Mouse (Mus musculus) layer of hippocampus, postnatal 14 days (tissue): ENCODE measurements around the gene Nfe2. TPM values are rescaled to one million over a fixed set of nuclear protein-coding genes. Genes with fewer than 3 reads are reported as not detected.
"Not testable (repeated sequence)": the region's sequence is repeated elsewhere in the genome, so short reads cannot be mapped to it uniquely, and the experiment has no call there.

Source experiments
- DNase-seq, 2 experiments: peaks; one replicate each; pipeline ENCODE4 v3.0.0; 2021 to 2022; ENCODE audit warnings: low spot score in 2 of 2, mixed read lengths in 1 of 2
- total RNA-seq, 2 experiments: library from RNA; stranded (reverse); gene quantifications; 2 replicates each; pipeline ENCODE4 v1.2.3; 2021

Gene Nfe2
- total RNA-seq, 2 experiments from 2014 or later: not detected

DNA sequence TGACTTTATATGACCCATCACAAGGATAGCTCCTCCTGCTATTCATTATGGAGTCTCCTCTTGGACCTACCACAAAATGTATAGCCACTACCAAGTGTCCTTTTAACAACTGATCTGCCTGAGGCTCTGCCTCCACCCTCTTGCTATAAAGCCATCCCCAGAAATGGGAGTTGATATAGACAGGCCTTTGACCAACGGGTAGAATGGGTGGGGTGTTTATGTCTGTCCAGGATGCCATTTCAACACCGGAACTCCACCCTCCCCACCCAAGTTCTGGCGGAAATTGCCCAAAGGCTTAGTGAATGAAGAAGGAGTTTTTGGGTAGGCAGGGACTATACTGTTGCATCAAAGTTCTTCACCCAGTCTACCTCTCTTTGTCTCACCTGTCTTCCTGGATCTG, 5.5 kb downstream of the Nfe2 start:
- DNase-seq: no peak

- DNase-seq: no peak
These were observed 6.6 kb downstream of the Nfe2 start for GRCm38 (mm10) chr15:103251595-103251994.

GRCm38 (mm10) chr15:103250195-103250740, 7.9 kb downstream of the Nfe2 start:
- peak in 1 of 2 experiments; percentile 37 for DNase-seq

DNA sequence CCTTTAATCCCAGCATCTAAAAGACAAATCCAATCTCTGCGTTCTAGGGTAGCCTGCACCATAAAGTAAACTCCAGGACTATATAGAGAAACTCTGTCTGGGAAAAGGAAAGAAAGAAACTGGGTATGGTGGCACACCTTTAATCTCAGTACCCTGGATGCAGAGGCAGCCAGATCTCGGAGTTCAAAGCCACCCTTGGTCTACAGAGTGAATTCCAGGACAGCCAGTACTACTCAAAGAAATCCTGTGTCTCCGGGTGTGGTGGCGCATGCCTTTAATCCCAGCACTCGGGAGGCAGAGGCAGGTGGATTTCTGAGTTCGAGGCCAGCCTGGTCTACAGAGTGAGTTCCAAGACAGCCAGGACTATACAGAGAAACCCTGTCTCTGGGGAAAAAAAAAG, 8.7 kb downstream of the Nfe2 start:
- DNase-seq: not testable (repeated sequence)

DNA sequence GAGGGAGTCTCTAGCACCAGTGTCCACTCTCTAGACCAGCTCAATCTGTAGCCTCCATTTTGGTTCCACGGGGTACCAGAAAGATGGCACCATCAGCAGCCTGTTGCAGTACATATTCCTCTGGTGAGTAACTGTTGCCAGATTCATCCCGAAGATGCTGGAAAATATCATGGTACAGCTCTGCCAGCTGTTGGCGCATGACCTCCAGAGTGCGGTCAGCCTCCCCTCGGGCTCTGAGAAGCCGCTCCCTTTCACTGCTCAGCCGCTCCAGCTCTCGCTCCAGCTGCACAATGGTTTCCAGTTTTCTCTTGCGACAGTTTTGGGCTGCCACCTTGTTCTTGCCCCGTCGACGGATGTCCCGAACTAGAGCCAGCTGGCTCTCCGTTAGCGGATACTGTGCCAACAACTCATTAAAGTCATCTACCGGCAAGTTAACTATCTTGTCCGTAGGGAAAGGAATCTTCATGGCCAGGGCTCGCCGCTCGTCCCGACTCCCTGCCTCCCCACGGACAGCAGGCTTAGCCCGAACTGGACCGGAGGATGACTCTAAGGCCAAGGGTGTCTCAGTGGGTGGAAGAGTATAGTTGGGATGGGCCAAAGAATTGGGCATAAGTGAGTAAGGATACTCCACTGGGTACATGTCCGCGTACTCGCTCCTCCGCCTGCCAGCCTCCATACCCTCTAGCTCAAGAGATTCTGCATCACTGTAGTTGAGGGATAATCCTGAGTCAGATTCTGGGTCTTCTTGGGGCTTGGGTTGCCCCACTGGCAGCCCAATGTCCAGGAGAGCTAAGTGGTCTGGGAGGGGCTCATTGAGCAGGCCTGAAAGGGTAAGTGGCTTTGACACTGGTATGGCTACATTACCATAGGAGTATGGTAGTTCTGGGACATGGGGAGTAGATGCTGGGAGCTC, 9.5 kb downstream of the Nfe2 start:
- DNase-seq: peak in 1 of 2 experiments; percentile 30

DNA sequence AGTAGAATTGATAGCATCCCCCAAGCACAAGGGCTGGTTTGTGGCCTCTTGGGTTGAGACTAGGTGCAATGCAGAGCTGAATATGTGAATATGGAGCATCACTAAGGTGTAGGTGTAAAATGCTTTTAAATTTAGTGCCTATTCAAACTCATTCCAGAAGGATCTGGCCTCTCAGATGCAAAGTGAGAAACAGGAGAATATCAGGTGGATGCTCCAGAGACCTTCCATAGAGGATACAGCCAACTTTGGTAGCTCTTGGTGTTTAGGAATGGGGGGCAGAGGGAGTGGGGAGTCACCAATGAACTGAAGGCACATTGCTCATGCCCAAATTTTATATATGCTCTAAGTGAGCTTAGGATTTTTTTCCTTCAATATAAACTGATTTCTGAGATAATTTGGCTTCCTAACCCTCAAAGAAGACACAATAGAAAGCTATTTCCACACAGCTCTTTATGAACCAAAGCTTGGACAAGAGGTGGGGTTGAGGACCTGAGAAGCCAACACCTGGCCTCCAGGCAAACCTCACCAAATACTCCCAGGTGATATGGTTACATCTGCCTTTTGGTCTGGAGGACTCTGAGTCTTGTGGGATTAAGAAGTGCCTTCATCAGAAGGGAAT, 10.3 kb downstream of the Nfe2 start:
- no peak for DNase-seq

- no peak for DNase-seq
These were observed 11.0 kb downstream of the Nfe2 start for GRCm38 (mm10) chr15:103247078-103247781.

- no peak for DNase-seq
These were observed 12.6 kb downstream of the Nfe2 start for GRCm38 (mm10) chr15:103245616-103246015.

DNA sequence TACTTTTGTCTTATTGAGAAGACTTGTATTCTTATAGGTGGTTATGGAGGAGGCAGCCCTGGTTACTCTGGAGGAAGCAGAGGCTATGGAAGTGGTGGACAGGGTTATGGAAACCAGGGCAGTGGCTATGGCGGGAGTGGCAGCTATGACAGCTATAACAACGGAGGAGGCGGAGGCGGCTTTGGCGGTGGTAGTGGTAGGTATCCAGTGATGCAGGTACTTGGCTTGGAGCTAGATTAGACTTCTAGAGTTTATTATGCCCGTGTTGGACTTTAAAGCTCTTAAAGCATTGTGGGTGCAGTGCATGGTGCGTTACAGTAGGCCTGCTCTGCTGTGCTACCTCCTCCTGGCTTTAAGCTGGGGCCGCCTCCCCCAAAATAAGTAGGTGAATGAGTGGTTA, 15.3 kb downstream of the Nfe2 start:
- DNase-seq: no peak

GRCm38 (mm10) chr15:103241071-103242018, 16.9 kb downstream of the Nfe2 start:
- not testable (repeated sequence) for DNase-seq

GRCm38 (mm10) chr15:103240160-103241028, 17.8 kb downstream of the Nfe2 start, which contains the start of gene Hnrnpa1:
Gene Hnrnpa1, plus strand, starts transcription at chr15:103240432.
- peak; percentile 93 to 98 for DNase-seq

- DNase-seq: peak; percentile 97 to 99
These were observed 18.5 kb downstream of the Nfe2 start, which contains the start of gene Cbx5 for GRCm38 (mm10) chr15:103239685-103240159. Gene Cbx5, minus strand, starts transcription at chr15:103239816.

GRCm38 (mm10) chr15:103239130-103239684, 19.0 kb downstream of the Nfe2 start:
- DNase-seq: peak; percentile 85 to 96

- DNase-seq: no peak
These were observed 20.9 kb downstream of the Nfe2 start for GRCm38 (mm10) chr15:103237295-103237694.

DNA sequence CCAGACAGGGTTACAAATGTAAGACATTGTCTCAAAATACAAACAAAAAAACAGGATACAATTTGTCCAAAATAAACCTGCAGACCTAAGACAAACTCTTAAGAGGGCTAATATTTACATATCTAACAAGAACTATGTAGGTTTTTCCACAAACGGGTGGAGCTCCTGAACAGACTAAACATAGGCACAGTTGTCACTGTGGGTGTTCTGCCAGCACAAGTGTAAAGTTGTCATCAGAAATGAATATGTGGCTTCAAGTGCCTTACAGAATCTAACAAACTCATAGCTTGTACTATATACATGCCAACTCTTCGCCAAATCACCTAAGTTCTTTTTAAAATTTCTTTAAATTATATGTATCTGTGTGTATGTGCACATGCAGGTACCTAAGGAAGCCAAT, 25.1 kb downstream of the Nfe2 start:
- DNase-seq: no peak

- no peak for DNase-seq
These were observed 29.3 kb downstream of the Nfe2 start for GRCm38 (mm10) chr15:103228904-103229303.

- DNase-seq: no peak
These were observed 30.6 kb downstream of the Nfe2 start for GRCm38 (mm10) chr15:103227572-103227971.

- no peak for DNase-seq
These were observed 31.2 kb downstream of the Nfe2 start for GRCm38 (mm10) chr15:103227022-103227421.

- no peak for DNase-seq
These were observed 34.0 kb downstream of the Nfe2 start for GRCm38 (mm10) chr15:103224161-103224560.
